Mouse (Mus musculus): ENCODE measurements around the gene Itih2.

DNA sequence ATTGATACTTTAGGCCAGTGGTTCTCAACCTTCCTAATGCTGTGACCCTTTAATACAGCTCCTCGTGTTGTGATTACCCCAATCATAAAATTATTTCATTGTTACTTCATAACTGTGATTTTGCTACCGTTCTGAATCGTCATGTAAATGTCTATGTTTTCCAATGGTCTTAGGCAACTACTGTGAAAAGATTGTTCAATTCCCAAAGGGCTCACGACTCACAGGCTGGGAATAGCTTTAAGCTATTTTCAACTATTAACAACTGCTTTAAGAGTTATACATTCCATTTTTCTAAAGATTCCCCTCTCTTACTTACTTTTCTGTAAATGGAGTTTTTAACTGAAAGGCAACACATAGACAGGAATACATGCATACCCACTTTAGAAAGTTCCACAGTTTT, 30.8 kb upstream of the Itih2 start:
- TF ChIP-seq CTCF (IDR thresholded peaks at IDR 0.05; ENCODE audit: borderline replicate concordance, control insufficient read depth, extremely low read depth, insufficient read depth, low read length, poor library complexity) = no peak
- TF ChIP-seq POLR2A (IDR thresholded peaks at IDR 0.05; ENCODE audit: control insufficient read depth, extremely low read depth, insufficient read depth, low read length, poor library complexity) = no peak
